Mouse (Mus musculus) frontal cortex, adult (tissue): ENCODE results near the gene Zbtb38.

Experiments used
- ATAC-seq: cut with Nextera tagmentation; 2 replicates; pipeline ENCODE4 v1.9.2; 2017; ENCODE audit warnings: mild to moderate bottlenecking, moderate library complexity, mixed read lengths; ENCODE audit not compliant: low TSS enrichment

Zbtb38 gene

DNA sequence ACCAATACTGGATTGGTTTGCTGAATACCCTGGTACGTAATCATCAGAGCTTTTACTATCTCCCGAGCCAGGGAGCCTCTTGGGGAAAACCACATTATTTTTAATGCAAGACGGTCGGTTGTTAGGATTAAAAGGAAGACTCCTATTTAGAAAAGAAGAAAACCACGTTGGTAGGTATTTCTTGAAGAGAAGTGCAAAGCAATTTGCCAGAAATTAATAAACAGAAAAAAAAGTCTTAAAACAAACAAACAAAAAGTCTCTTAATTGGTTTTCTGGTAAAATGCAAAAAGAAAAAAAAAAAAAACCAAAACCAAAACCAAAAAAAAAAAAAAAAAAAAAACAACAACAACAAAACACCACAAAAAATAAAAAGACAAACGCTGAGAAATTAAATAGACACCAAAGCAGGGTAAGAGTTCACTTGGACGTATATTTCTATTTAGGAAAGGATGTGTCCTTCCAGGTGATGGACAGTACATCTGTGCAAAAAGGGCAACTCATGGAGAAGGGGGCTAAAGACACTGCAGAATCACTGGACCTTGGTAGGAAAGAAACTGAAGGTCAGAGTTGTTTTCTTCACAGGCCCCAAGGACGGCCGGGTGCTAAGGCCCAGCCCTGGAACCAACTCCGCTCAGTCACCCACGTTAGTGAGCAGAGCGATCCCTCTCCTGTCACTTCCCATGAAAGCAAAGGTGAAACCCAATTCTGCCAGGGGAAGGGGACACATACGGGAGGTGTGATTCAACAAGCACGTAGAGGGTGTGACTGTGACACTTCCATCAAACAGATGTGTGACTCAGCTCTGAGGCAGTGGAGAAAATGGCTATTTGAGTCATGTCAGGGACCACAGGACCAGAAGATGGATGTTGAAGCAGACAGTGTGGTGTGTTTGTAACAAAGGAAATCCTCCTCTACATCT, 38.9 kb downstream of the Zbtb38 start:
- no peak for ATAC-seq

DNA sequence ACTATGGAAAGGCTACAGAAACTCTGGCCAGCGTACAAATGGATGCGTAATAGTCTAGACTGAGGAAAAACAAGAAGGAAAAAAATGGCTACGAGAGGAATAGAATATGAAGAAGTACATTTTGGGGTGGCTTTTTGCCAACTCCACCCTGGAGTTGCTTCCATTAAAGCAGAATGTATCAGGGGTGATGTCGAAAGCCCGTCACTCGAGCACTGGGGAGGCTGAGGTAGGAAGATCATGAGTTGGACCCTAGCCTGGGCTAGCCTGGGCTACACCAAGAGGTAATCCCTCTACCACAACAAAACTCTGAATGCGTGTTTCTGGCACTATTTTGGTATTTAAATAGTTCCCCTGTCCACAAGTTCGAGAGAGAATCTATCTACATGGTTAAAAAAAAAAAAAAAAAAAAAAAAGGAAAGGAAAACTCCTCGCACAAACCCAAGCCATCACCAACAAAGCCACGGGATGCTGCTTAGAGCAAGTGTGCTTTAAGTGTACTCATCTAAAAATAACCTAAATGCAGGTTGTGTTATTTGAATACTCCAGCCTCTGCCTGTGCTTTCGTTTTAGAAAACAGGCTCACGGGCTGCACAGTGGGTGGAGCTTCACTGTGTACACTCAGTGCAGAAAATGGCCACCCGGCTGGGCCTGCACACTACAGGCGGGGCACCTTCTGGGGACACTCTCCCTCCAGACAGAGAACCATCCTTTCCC, 39.7 kb downstream of the Zbtb38 start:
- peak; percentile 29; the same call in 1 of the 2 replicates for ATAC-seq

GRCm38 (mm10) chr9:96712045-96712444, 40.6 kb downstream of the Zbtb38 start:
- ATAC-seq = no peak

- ATAC-seq = no peak
Measured at GRCm38 (mm10) chr9:96710241-96710946, 42.2 kb downstream of the Zbtb38 start.

DNA sequence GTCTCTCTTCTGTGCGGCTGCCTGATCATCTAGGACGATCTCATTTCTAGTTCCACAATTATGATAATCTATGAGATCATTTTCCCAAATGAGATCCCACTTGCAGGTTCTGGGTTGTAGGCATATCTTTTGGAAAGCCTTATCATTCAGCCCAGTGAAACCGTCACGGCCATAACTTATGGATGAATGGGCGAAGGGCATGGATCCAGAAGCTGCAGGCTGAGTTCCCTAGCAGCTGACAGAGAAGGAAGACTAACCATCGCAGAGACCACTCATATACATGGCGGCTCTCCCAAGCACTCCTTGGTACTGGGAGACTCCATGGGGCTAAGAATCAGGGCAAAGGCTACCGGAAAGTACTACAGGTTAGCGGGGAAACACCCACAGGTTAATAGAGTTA, 43.7 kb downstream of the Zbtb38 start:
- ATAC-seq = no peak

DNA sequence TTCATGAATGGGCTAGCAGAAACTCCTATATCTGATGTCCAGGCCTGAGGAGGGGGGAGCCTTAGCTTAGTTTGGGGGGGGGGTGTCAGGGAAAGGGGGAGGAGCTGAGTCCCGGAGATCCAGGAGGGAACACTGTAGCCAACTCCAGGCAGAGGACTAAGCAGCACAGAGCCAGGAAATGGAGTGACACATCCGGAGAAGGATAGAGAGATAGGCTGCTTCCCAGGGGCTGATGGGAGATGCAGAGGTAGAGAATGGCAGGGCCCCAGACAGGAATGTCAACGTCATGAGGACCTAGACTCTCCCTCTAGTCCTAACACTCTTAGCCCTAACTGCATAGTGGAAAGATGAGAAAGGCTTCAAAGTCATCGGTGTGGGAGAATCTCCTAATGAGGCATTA, 44.7 kb downstream of the Zbtb38 start:
- no peak for ATAC-seq

DNA sequence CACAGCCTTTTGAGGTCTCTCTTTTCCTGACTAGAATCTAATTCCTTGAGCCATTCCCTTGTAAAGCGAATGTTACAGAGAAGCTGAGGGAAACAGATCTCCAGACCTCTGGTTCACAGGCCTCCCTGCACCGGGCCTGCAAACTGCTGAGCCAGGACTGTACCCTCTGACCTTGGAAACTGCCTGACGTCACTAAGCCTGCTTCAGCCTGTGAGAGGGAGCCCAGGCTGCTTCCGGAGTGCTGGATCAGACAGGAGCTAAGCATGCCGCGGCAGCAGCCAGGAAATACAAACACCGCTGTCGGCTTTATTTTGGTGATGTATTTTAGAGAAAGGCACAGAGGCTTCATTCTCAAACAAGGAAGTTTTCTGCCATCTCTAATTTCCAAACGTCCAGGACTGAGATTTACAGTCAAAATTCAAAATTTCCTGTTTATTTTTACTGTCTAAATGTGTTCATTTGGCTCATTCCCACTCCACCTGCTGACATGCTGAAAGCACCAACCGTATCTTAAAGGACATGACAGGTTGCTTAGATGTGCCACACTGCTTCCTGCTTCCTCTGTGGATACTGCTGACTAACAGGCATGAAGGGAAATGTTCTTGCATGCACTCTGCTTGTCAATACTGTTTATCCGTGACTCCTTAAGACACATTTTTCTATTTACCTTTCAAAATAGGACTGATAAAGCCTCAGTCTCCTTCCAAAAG, 46.9 kb downstream of the Zbtb38 start:
- peak; percentile 29 for ATAC-seq

DNA sequence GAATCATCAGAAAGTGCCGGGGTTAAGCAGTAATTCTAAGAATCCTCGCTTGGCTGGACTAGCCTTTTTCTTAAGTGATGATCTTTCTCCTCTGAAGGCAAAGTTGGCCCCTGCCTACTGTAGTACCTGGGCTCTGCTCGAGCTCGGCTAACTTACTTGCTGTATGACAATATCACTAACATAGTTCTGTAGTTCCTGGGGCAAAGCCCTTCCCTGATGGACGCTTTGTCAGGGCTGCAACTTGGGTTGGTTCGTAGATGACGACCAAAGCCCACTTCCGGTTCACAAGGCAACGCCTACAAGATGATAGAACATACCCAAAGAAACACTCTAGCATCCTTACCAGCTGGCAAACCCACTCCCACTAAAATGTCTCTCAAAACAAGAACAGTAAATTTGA, 47.7 kb downstream of the Zbtb38 start:
- ATAC-seq = no peak

GRCm38 (mm10) chr9:96701891-96702290, 50.7 kb downstream of the Zbtb38 start:
- ATAC-seq = no peak

DNA sequence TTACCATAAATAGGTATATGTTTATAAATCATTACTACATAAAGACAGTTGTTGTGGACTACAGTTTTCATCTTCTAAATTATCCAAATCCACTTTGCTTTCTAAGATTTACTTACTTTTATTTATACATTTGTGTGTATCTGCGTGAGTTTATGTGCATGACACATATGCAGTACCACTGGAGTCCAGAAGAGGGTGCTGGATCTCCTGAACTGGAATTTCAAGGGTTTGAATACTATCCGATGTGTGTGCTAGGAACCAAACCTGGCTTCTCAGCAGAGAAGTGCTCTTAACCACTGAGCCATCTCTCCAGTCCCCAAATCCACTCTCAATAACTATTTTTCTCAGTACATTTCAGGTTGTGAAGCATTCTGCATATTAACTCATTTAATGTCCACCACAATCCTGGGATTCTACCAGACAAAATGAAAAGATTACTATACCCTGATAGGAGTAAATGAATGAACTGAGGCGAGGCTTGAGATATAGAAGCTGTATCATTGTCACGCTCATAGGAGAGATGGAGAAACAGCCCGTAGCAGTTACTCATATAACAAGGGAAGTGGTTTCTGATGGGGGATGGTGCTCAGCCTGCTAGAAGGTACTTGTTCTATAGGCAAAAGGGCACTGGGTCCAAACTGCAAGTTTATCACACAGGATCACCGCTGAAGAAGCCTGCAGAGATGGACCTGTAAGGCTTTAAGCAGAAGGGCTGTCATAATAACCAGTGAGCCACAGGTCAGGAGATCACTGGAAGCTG, 53.2 kb downstream of the Zbtb38 start:
- no peak for ATAC-seq

DNA sequence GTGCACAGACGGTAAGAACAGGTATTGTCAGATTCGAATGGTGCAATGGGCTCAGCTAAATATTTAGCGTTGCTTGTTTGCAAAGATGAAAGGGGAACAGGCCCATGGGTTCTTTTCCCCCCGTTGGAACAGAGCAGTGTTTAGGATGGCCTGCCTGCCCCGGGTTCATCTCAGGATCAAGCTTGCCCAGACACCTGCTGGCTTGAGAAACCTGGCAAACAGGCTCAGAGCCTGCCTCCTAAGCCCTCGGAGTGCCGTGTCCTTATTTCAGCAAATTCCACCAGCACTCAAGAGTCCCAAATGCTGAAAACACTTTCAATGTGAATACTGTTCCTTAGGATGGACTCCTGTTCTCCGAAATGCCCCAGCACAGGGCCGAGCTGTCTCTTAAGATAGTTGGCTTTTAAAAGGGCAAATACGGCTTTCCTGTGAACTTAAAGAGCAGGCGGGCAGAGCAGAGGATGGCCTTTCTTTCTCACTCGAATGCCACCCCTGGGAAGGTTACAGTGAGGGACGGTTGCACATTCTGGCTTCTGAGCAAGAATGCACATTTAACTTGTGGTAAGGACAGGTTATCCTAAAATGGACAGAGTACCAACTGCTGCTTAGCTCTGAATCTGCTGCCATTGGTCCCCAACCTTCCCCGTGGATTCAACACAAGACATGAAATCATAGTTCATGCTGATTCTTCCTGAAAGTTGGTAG, 55.7 kb downstream of the Zbtb38 start:
- no peak; the same call in 1 of the 2 replicates for ATAC-seq

DNA sequence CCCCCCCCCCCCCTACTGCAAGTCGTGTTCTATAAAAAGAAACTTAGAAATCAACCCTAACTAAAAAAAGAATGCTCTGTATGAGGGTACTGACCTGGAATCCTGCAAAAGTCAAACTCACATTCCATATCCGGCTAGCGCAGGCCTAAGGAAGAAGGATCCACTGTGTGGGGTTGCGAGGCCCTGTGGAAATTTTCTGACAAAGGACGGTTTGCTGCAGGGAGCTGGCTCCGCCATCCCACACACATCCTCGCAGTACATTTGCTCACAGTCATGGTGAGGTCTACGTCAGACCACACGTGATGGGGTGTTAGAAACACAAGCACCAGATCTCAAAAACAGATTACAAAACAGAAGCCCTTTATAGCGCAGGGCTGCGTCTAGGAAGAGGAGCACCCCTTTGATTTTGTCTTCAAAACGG, 56.5 kb downstream of the Zbtb38 start:
- ATAC-seq = peak; percentile 90

- no peak for ATAC-seq
Measured at GRCm38 (mm10) chr9:96690461-96690863, 62.2 kb downstream of the Zbtb38 start.

GRCm38 (mm10) chr9:96689076-96689475, 63.6 kb downstream of the Zbtb38 start:
- ATAC-seq = no peak

GRCm38 (mm10) chr9:96688194-96688875, 64.3 kb downstream of the Zbtb38 start:
- ATAC-seq = no peak

- ATAC-seq = no peak
Measured at GRCm38 (mm10) chr9:96687591-96688186, 64.9 kb downstream of the Zbtb38 start.

GRCm38 (mm10) chr9:96685600-96686084, 67.0 kb downstream of the Zbtb38 start:
- peak; percentile 49 for ATAC-seq

DNA sequence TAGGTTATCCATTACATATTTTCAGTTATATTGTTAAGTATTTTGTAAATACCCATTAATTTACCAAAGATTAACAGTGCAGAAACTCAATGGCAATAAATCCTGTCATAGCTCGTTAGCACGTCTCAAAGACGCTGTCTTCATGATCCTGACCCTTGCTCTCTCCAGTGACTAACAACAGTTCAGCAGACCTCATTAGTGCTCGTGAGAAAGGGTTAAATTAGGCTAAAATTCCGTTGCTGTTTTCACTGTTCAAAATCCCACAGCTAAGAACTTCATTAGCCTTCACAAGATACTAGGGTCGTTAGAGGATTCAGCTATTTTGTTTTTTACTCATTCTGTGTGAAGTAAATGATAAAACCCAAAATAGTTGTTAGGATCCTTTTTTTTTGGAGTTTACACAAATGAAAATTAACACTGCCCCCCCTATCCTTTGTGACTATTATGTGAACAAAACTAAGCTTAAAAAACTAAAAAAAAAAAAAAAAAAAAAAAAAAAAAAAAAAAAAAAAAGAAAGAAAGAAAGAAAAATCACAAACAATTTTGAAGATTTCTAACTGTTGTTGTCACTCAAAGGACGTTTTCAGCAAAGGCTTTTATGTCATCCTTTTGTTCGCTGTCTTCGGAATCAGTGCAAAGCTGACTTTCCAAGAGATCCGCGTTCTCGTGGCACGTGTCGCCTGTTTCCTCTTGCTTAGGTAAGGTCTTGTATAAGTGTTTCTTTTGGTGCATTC, 67.6 kb downstream of the Zbtb38 start:
- ATAC-seq = no peak
